Mouse (Mus musculus) regulatory T cell (primary cell): Measurements from ENCODE around the gene Sema4d.
"Not testable (repeated sequence)": the region's sequence is repeated elsewhere in the genome, so short reads cannot be mapped to it uniquely, and the experiment has no call there.

Experiments used
- in situ Hi-C: fragments of 300-600 bp; cut with MboI, MseI; formaldehyde crosslinking; loops from one replicate; pipeline ENCODE4 v1.15.1; 2025; ENCODE audit warnings: high pct_unique_total_duplicates

Gene Sema4d

DNA sequence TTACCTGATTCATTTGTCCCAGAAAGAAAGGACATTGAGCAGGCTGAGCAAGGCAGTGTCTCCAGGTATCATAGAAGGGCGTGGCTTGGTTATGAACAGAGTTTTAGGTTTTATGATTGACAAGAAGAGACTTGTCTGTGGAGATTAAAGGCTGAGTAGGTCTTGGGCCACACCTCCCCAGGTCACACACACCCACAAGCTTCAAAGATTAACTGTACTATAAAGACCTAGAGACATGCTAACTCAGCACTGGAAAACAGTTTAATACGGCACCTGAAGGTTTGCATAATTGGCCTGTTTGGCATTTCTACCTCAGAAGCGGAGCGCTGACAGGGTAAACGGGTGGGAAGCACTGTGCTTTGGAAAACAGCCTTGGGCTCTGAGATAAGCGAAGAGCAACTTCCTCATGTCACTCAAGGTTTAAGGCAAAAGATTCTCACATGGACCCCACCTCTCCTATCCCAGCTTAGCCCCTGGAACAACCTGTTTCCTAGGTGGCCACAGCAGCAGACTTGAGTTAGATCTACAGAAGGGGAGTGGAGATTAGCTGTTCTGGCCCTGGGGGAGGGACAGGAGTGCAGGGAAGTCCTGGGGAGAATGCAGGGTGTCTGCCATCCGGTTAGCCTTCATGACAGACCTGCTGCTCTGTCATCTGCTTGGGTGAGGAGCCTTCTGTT, 108.1 kb downstream of the Sema4d start:
- in situ Hi-C loops, result loop anchor here (25.0 kb wide), 1 partner anchor 552 kb away; no protein-coding TSS in a partner anchor

DNA sequence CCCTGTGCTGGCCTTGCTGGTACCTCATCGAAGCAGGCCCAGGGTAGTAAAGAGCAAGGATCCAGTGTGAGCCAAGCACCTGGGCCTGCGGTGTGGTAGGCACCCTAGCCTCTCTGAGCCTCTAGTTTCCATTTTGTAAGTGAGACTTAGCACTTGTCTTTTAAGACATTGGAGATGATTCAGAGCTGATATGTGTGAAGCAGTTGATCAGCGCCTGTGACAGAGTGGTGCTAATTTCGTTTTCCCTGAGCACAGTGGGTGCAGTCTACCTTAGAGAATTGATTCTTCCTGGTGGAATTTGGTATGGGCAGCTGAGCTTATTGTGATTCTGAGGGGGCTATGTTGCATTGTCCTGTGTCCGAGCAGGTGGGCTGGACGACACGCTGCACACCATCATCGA, 111.9 kb downstream of the Sema4d start:
- in situ Hi-C loops, result loop anchor here (25.0 kb wide), 1 partner anchor 556 kb away; no protein-coding TSS in a partner anchor

DNA sequence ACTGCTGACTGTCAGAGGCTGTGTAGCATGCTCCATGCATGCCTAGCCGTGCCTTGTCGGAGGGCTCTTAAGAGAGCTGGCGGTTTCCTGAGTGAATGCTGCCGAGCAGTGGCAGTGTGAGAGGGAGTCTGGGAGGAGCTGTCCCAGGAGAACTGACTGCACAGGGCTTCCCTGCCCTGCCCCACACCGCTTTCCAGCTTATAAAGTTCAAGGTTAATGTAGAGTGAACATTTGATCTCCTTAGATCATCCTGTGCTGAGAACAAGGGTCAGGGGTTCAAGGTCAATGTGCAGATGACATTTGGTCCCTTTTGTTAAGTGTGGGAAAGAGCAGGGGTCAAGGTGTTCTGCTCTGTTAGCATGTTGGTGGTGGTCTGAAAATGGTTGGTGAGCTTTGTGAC, 112.5 kb downstream of the Sema4d start:
- in situ Hi-C loops, result loop anchor here (25.0 kb wide), 1 partner anchor 556 kb away; no protein-coding TSS in a partner anchor

DNA sequence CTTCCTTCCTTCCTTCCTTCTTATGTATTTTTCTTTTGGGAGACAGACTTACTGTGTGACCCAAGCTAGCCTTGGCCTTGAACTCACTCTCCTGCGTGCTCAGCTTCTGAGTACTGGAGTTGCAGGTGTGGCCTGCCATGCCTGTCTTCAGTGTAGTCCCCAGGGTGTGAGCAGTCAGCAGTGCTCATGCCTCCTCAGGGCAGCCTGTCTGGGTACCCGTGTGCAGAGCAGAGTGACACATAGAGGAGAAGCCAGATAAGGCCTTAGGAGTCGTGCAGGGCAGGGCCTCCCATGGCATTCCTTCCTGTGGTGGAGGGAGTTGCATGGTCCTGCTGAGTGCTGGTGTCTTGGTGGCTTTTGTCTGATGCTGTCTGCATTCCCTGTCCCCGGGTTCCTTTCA, 114.2 kb downstream of the Sema4d start:
- in situ Hi-C loops, result loop anchor here (25.0 kb wide), 1 partner anchor 558 kb away; no protein-coding TSS in a partner anchor

DNA sequence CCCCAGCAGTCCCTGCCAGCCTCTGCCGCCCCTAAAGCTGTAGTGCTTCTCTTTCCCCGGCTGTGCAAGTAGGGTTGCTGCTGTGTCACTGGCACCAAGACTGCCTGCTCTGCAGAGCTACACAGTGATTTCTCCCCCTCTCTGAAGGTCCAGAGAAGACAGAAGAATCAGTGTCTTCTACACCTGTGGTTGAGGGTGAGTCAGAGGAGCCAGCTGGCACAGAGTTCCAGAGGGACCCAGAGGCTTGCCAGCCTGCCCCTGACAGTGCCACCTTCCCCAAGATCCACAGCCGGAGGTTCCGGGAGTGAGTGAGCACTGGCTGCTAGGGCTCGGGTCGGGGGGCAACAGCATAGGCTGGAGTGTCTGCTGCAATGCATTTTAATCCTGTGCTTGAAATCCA, 114.9 kb downstream of the Sema4d start:
- in situ Hi-C loops, result loop anchor here (25.0 kb wide), 1 partner anchor 559 kb away; no protein-coding TSS in a partner anchor

DNA sequence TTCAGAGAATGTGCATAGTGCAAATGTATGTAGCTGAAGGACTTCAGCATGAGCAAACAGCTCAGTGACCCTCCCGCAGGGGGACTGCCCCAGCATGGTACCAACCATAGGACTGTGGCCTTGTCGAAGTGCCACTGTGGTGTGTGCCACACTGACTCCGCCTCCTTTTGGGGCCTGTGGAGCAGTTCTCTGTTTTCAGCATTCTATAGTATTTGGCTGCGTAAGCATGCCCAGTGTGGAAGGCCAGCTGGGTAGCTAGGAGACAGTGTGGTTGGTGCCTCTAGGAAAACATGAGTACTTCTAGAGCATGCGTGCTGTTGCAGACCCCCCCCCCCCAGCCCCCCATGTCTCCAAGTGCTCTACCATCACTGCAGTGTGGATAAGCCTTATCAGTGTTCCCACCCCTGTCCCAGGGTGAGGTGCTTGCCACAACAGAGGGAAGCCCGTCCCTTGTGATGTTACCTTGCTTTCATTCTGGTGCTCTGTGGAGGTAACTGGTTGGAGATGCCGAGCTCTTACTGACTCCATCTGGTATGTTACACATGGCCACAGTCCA, 115.8 kb downstream of the Sema4d start:
- in situ Hi-C loops, result loop anchor here (25.0 kb wide), 1 partner anchor 560 kb away; no protein-coding TSS in a partner anchor

DNA sequence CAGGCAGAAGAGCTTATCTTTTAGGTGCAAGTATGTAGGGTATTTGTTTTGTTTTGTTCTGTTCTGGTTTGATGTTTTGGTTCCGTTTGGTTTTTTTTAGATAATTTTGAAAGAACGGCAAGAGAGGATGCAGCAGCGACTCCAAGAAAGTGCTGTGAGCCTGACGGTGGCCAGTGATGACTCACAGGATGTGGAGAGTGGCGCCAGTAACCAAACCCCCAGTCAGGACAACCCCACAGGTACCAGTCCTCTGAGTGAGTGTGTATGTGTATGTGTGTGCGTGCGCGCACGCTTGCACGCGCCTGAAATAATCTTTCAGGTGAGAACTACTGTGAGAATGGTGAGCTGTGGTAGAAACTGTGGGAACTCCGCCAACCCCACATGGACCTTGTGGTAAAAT, 116.5 kb downstream of the Sema4d start:
- in situ Hi-C loops, result loop anchor here (25.0 kb wide), 1 partner anchor 560 kb away; no protein-coding TSS in a partner anchor

DNA sequence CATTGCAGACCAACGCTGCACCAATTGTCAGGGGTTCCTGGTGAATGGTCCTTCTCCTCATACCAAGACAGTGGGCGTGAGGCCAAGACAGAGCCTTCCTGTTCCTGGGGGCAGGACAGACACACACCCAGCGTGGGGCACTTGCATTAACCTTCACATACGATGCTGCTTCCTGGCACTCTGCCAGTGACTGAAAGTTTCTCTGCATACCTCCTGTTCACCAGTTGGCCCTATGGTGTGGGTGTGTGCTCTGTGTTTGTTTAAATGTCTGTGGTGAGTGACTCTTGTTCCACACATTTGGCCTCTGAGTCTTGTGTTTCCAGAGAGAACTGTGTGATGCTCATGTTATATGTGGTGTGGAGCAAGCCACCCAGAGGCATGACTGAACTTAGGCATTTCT, 116.9 kb downstream of the Sema4d start:
- in situ Hi-C loops, result loop anchor here (25.0 kb wide), 1 partner anchor 561 kb away; no protein-coding TSS in a partner anchor

DNA sequence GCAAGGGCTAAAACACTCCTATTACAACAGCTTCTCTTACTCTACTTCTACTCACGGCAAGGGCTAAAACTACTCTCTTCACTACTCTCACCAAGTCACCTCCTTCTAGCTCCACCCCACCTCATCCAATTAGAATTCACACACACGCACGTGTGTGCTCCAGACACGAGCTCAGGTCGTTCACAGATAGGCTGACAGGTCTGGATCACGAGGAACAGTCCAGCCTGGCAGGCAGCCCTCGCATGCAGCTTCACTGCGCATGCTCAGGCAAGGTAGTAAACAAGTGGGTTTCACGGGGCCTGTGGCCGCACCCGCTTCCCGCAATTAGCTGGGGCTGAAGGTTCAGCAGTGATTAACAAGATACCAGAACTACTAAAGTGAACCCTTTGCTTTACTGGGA, 125.4 kb downstream of the Sema4d start:
- in situ Hi-C loops, result not testable (repeated sequence)

DNA sequence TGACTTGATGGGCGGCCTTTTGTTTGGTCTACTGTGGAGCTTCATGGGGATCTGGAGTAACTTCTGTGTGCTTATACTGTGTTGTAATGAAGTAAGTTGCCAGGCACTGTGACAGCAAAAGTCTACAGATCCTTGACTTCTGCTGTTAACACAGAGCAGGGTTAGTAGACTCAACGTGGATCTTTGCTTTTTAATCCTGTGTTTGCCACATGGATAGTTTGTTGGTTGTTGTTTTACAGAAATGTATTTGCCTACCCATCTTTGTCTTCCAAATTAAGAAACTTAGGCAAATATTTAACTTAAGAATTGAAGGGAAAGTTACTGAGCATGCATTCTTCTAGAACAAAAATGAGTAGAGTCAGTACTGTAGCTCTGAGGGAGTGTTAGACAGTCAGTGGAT, 130.0 kb downstream of the Sema4d start:
- in situ Hi-C loops, result no loop called here

DNA sequence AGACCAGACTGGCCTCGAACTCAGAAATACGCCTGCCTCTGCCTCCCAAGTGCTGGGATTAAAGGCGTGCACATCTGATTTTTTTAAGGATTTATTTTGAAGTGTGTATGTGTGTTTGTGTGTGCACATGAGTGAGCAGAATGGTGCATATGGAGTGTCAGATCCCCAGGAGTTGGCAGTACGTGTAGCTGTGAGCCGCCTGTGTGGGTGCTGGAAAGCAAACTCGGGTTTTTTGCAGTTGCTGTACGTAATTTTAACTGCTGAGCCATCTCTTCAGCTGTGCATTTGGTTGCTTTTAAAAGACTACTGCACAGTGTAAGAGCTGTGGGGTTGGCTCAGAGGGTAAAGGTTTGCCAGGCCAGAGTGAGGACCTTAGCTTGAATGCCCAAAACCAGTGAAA, 134.0 kb downstream of the Sema4d start:
- in situ Hi-C loops, result loop anchor here (10.0 kb wide), 1 partner anchor 1975 kb away; the partner anchor contains the start of gene Iars

DNA sequence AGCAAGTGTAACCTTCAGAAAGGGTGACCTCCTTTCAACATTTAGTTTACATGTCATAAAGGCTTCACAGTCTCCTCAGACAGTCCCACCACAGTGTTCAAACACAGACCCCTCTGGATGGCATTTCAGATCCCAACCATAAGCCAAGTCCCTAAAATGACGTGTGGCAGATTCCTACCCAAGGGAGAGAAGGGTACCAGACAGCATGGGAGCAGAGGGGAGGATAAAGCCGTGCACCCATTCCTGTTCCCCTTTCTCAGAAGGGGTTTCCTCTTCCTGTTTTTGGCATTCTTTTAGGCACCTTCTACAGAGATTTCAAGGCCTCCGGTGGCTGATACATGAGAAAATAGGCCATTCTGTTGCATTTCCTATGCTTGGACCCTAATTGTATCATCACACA, 135.5 kb downstream of the Sema4d start:
- in situ Hi-C loops, result loop anchor here (10.0 kb wide), 1 partner anchor 1973 kb away; the partner anchor contains the start of gene Iars

DNA sequence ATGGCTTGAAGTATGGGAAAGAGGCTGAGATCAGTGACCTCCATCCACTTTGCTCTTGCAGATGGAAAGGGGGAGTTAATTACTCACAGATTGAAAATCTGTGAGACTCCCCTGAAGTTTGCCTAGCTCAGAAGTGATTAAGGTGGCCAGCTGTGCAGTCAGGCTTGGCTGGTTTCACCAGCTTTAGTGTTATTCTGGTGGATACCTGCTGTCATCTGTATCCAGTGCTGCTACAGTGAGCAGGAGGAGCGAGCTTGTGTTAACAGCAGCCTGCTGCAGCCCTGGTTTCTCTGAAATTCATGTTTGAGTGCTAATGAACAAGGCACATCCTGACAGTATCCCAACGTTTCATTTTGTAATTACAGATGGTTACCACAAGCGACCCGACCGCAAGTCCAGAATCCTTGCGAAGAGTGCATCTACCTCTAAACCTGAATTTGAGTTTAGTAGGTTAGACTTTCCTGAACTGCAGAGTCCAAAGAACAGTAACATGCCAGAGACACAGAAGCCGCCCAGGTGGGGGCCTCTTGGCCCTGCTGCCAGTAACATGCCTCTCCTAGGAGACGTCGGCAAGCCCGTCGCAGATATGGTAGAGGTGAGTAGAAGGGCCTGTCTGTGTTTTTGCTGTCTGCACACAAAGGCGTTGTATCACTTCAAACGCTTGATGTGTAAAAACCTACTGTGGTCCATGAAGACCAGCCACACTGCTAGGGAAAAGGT, 136.9 kb downstream of the Sema4d start:
- in situ Hi-C loops, result loop anchor here (10.0 kb wide), 1 partner anchor 1972 kb away; the partner anchor contains the start of gene Iars

DNA sequence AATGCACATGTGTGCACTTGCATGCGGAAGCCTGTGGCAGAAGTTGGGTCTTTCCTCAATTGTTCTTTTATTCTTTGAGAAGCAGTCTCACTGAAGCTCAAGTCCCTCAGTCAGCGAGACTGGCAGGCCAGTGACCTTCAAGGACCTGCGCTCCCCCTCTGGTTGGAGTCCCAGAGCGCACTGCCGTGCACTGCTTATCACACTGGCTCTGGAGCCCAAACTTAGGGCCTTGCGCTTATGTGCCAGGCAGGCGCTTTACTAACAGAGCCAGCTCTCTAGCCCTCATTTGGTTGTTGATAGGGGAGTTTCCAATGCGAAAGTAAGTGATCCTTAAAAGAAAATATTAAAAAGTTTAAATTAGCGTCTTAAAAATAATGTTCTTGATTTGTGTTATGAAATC, 139.6 kb downstream of the Sema4d start:
- in situ Hi-C loops, result loop anchor here (10.0 kb wide), 1 partner anchor 1969 kb away; the partner anchor contains the start of gene Iars

DNA sequence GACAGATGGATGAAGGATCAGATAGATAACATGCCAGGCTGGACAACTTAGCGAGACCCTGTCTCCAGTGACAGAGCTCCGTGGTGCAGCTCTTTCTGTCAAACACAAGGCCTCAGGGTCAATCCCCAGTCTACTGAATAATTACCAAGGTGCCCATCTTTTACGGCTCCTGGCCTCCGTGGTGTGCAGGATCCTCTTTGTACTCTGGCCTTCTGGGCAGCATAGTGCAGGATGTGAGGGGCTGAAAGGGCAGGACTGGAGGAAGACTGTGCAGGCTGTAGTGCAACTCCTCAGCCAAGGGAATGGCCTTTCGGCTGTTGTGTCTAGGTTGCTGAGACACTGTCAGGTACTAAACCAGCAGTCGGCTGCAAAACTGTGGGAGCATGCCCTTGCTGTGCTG, 140.4 kb downstream of the Sema4d start:
- in situ Hi-C loops, result loop anchor here (10.0 kb wide), 1 partner anchor 1968 kb away; the partner anchor contains the start of gene Iars

DNA sequence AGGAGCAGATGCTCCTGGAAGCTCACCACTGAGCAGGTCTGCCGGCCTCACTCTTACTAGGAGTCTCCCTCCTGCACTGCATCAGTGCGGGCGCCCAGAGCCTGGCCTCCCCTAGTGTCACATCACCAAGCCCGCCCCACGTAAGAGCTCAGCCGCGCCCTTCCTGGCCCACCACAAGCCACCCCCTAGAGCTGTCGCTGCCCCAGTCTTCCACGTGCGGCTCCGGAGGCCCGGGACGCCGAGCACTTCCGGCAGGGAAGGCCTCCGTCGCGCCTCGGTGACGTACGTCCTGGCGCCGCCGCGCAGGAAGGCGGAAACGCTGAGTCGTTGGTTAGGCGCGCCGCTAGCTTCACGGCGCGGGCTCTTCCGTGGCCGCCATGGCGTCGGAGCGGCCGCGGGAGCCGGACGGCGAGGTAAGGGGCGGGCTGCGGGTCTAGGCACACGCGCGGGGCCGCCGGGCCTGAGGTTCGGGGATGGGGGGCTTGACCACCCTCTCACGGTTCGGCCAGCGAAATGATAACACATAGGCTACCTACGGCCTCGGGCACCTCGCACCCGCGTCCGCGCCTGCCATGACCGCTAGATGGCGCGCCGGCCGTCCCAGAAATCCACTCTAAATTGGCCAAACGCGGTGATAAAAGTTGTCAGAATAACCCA, 142.0 kb downstream of the Sema4d start, which contains the start of gene Secisbp2:
Gene Secisbp2, plus strand, starts transcription at position 290 of the 657 bp plus-strand sequence.
- in situ Hi-C loops, result loop anchor here (10.0 kb wide), 1 partner anchor 1967 kb away; the partner anchor contains the start of gene Iars

DNA sequence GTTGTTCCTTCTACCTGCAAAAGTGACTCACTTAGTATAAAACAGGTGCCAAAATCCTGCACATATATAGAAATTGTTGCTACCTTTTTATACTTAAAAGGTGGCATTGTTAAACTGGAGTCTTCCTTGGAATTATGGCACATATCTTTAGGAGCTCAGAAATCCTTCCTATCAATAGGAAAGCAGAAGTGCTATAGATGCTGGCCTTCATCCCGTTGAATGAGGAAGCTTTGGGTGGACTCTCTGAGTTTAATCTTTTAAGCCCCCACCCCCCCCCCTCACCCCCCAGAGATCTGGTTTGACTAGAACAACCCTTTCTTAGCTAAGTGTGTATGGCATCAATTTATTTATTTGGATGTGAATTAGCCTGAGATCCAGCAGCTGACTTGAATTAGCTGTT, 143.8 kb downstream of the Sema4d start:
- in situ Hi-C loops, result loop anchor here (10.0 kb wide), 1 partner anchor 1965 kb away; the partner anchor contains the start of gene Iars

DNA sequence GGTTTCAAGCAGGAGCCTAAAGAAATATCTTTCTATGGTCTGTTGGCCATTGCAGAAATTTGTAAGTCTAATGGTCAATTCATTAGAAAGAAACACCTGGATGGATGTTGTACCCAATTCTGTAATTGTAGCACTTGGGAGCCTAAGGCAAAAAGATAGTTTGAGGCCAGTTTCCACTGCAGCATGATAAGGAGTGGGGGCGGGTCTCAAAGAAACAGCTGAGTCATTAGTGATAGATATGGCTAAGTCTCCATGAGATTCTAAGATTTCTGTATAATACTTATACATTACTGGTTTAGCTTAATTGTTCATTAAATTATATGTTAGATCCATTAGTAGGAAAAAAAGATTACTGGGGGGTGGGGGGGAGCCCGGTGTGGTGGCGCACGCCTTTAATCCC, 145.3 kb downstream of the Sema4d start:
- in situ Hi-C loops, result no loop called here

DNA sequence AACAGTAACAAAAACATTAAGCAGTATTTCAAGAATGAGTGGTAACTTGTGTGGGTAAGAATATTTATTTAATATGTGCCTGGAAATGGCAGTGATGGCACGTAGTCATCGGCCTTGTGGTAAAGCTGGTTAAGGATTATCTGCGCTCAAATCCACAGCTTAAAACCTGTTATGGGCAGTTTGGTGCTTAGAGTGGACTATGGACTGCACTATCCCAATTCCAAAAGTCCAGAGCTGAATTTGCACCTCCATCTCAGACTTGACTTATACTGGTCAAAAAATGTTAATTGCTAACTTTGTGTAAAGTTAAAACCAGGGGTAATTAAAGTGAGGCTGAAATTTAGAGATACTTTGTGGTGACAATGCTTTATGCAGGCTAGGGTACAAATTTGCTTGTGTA, 145.8 kb downstream of the Sema4d start:
- in situ Hi-C loops, result no loop called here

DNA sequence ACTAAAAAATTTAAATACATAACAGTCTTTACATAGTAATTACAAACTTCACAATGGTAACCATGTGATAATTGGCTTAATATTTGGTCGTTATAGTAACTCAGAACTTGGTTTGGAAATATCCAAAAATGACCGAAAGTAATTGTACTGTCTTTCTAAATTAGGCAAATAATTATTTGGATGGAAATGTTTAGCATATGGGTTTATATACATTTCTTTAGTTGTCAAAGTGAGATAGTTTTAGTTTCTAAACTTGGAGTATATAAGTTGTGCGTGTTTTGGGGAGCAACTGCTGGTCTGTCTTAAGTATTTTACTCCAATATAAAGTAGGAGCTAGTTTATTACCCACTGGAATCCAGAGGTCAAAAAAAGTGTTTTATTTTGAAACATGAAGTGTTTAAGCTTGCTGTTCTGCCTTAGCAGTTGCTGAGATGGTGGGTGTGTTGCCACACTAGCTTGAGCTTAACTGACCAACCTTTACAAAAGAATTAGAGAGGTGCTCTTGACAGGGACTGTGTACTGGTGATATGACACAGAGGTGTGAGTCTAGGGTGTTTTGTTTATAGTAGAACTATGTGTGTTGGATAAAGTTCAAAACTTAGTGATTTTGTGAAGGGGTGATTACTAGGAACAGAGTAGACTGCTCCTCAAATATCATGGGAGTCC, 147.1 kb downstream of the Sema4d start:
- in situ Hi-C loops, result no loop called here

DNA sequence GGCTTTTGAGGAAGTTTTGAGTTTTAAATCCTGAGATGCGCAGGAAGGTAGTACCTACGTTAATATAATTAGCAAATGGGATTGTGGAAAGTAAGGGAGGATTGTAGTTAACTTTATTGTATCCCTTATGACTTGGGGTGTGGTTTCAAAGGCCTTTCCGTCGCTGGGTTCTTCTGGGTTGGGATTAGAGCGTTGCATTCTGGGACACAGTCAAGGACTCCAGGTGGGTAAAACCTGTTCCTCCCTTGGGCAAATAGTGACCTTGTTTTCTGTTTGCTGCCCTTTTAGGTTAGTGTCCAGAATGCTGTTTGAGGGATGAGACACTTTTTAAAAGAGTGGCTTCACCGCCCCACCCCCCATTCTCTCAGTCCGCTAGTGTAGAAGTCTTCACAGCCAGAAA, 147.7 kb downstream of the Sema4d start:
- in situ Hi-C loops, result no loop called here
